In the genomic region with DNA sequence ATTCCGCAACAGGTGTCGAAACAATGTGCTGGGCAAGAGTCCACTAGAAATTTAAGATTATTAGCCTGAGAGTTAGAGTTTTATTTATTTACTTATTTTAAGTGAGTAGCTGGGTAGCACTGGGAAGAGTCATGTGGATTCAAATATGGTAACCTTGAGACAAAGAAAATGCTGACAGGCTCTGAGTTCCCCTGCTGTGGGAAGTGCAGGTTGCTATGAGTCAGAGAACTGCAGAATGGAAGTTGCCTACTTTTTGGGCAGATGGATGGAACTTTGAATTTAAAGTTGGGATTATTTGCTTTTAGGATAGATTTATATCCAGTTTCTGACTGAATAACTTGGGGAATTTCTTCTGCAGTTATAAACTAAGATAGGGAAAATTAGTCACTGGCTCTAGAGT, we compare ENCODE assay signal across 16 mouse cellular contexts.
"Had no signal": no experiment of that assay in that cellular context is flagged by ENCODE, and none has a peak within 500 bp of the region (broad histone marks: within the 10 kb centered on the region; RNA-seq: fewer than 3 reads in every experiment).

No protein-coding gene starts in this region.

- DNase-seq: lung, adult 2 months; lung, postnatal 14 days; lung, postnatal 36 days; right cerebral cortex, postnatal 25 days; thymus, adult 2 months; thymus, postnatal 25 days; thymus, postnatal 4 days had no signal

- H3K4me1 ChIP-seq: lung, embryonic 15.5 days; megakaryocyte, embryonic 14.5 days; midbrain, embryonic 13.5 days; midbrain, embryonic 15.5 days; neural tube, embryonic 12.5 days had no signal

- H3K9ac ChIP-seq: liver, embryonic 14.5 days; lung, embryonic 15.5 days; midbrain, embryonic 13.5 days; midbrain, embryonic 15.5 days; neural tube, embryonic 12.5 days had no signal

- H3K4me2 ChIP-seq: lung, embryonic 15.5 days; midbrain, embryonic 11.5 days; midbrain, embryonic 13.5 days; midbrain, embryonic 15.5 days; neural tube, embryonic 12.5 days had no signal

- H3K4me3 ChIP-seq: lung, embryonic 15.5 days; megakaryocyte, embryonic 14.5 days; midbrain, embryonic 13.5 days; midbrain, embryonic 15.5 days; neural tube, embryonic 12.5 days had no signal

- H3K27ac ChIP-seq: liver, embryonic 14.5 days; lung, embryonic 15.5 days; macrophage; midbrain, embryonic 13.5 days; midbrain, embryonic 15.5 days; neural tube, embryonic 12.5 days had no signal

- ATAC-seq: lung, postnatal 0 days; midbrain, embryonic 13.5 days; midbrain, embryonic 15.5 days had no signal

- H3K36me3 ChIP-seq: lung, embryonic 15.5 days; midbrain, embryonic 13.5 days; midbrain, embryonic 15.5 days; neural tube, embryonic 12.5 days had no signal

- H3K9me3 ChIP-seq: lung, embryonic 15.5 days; midbrain, embryonic 13.5 days; midbrain, embryonic 15.5 days; neural tube, embryonic 12.5 days had no signal

- H3K27me3 ChIP-seq: lung, embryonic 15.5 days; megakaryocyte, embryonic 14.5 days; midbrain, embryonic 13.5 days; midbrain, embryonic 15.5 days; neural tube, embryonic 12.5 days had no signal
